Mouse (Mus musculus): ENCODE measurements around the gene Fam110a.
A peak's percentile ranks its signal among the peaks of the same experiment; 100 is the strongest.

DNA sequence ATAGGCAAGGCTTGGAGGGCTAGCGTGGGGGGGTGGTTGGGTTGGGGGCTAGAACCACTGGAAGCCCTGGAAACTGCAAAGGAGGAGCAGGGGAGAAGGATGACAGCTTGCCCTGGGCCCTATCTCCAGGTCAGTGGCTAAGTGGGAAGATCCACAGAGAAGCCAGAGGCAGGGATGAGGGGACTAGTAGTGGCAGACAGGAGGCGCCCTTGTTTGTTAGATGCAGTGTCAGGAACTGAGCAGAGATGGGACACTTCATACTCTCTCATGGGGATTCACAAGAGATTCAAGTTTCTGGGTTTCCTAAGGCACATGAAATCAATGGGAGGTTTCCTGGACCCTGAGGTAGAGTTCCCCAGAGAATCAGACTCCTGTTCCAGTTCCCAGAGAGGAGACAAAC lies 38.8 kb downstream of the Fam110a start:
- peak; percentile 64 for TF ChIP-seq CTCF (IDR thresholded peaks at IDR 0.05; ENCODE audit: low read depth)
- no peak for TF ChIP-seq EP300 (IDR thresholded peaks at IDR 0.05; ENCODE audit: low read depth)

Measured in liver, embryonic 14.5 days (tissue).